Mouse (Mus musculus): ENCODE measurements at regions not wholly inside any gene's neighbourhood (a gene's known extent, or its start where the extent isn't known, plus 50 kb on each side); places are given as distances from the start of the nearest gene placed in this dataset.
"Not testable (repeated sequence)": the region's sequence is repeated elsewhere in the genome, so short reads cannot be mapped to it uniquely, and the experiment has no call there.

DNA sequence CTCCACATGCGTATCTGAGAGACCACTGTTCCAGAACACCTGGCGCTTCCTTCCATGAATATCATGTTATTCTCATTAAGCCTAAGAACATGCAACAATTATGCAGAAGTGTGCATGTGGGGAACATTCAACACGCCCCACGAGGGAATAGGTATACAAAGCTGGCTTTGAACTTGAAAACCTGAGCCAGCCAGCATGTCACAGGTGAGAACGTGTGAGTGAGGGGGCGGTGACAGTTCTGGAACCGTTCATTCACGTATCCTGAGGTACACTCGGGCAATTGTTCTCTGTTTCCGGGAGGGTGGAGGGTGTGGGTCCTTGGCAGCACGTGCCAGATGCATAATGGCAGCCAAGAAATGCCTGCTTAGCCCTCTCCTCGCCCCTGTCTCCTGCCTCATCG lies 88.4 kb upstream of the Gmds start:
- ATAC-seq (ENCODE audit: low FRiP score, low read depth): no peak
- H3K27me3 ChIP-seq: no peaks in the 10 kb centered on the region
- H3K4me2 ChIP-seq (replicated peaks): no peak overlapping the region
- no peak overlapping the region for H3K27ac ChIP-seq (replicated peaks)
- H3K9ac ChIP-seq (replicated peaks): no peak overlapping the region
- H3K4me1 ChIP-seq: no peaks in the 10 kb centered on the region
- WGBS: 89% methylated on average over 13 of the region's 13 CpGs
- no peak overlapping the region for H3K4me3 ChIP-seq
- H3K9me3 ChIP-seq: no peaks in the 10 kb centered on the region
- H3K36me3 ChIP-seq: no peaks in the 10 kb centered on the region

DNA sequence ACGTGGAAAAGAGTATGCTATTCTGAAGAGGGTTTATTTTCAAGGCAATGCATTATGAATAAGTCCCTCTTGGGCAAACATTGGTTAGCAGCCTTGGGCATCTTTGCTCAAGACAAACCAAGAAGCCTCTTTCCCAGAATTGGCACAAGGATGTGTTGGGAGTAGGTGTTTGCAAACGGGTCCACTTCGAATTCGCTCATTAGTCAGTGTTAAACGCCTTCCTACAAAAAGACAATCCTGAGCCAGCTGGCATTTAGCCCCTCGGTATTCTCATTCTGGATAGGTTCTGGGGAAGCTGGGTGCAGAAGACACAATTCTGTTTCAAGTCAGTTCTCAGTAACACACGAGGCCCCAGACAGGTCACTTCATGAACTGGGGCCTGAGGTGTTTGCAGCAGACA lies 87.7 kb upstream of the Gmds start:
- no peaks in the 10 kb centered on the region for H3K27me3 ChIP-seq
- 79% methylated on average over 7 of the region's 7 CpGs for WGBS
- no peak for ATAC-seq (ENCODE audit: low FRiP score, low read depth)
- H3K9me3 ChIP-seq: no peaks in the 10 kb centered on the region
- H3K4me2 ChIP-seq (replicated peaks): no peak overlapping the region
- H3K36me3 ChIP-seq: no peaks in the 10 kb centered on the region
- no peak overlapping the region for H3K4me3 ChIP-seq
- no peak overlapping the region for H3K27ac ChIP-seq (replicated peaks)
- no peaks in the 10 kb centered on the region for H3K4me1 ChIP-seq
- no peak overlapping the region for H3K9ac ChIP-seq (replicated peaks)

DNA sequence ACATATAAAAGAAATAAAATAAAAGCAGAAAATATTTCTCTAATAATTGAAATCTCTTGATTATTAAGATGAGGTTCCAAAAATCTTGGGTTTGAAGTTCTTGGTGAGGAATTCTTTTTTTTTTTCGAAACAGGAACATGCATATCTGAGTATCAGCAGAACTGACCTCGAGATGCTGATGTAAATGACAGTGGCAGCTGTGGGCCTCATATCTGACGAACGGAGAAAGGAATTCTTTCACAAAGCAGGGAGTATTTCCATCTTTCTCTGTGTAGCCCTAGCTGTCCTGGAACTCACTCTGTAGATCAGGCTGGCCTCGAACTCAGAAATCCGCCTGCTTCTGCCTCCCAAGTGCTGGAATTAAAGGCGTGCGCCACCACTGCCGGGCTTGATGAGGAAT lies 86.0 kb upstream of the Gmds start:
- H3K9me3 ChIP-seq; H3K9ac ChIP-seq (replicated peaks); H3K4me3 ChIP-seq; H3K27me3 ChIP-seq; ATAC-seq (ENCODE audit: low FRiP score, low read depth); H3K4me1 ChIP-seq; H3K27ac ChIP-seq (replicated peaks); H3K36me3 ChIP-seq; H3K4me2 ChIP-seq (replicated peaks): not testable (repeated sequence)
- WGBS: 86% methylated on average over 9 of the region's 9 CpGs

DNA sequence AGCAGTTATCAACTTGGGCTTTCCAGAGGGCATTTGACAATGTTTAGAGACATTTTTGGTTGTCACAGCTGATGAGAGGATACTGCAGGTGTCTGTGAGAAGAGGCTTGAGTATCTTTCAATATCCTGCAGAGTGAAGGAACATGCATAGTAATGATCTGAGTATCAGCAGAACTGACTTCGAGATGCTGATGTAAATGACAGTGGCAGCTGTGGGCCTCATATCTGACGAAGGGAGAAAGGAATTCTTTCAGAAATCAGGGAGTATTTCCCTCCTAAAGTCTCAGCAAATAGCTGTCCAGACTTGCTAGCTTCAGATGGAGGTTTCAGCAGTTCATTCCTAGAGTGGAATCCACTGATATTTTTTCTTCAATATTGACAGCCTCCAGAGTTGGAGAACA lies 83.9 kb upstream of the Gmds start:
- Histone ChIP-seq H3K4me3 (no peak overlapping the region), H3K27ac (replicated peaks) (no peak overlapping the region), H3K27me3 (no peaks in the 10 kb centered on the region), H3K36me3 (no peaks in the 10 kb centered on the region), H3K4me2 (replicated peaks) (no peak overlapping the region), H3K9ac (replicated peaks) (no peak overlapping the region), H3K9me3 (no peaks in the 10 kb centered on the region), H3K4me1 (no peaks in the 10 kb centered on the region)
- WGBS: 76% methylated on average over 2 of the region's 2 CpGs
- ATAC-seq (ENCODE audit: low FRiP score, low read depth): no peak

DNA sequence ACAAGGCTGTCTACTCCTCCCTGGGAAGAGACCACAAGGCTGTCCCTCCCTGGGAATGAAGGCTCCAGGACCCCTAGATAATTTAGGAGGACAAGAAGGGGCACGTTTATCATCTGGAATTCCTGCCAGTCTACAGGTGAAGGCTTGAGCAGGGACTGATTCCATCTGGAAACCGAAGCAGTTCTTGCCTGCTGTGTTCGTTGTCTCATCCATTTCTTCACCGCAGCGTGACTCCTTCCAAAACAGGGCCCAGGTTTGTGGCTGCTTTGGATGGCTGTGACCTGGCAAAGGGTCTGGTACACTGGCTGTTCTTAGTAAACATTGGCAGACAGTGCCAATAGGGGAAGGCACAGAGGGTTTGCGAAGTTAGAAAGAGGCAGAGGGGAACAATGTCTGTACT lies 80.8 kb upstream of the Gmds start:
- ATAC-seq (ENCODE audit: low FRiP score, low read depth): no peak
- Histone ChIP-seq H3K9ac (replicated peaks) (no peak overlapping the region), H3K4me1 (no peaks in the 10 kb centered on the region), H3K36me3 (no peaks in the 10 kb centered on the region), H3K27me3 (no peaks in the 10 kb centered on the region), H3K9me3 (no peaks in the 10 kb centered on the region), H3K4me3 (no peak overlapping the region), H3K4me2 (replicated peaks) (no peak overlapping the region), H3K27ac (replicated peaks) (no peak overlapping the region)
- 85% methylated on average over 6 of the region's 6 CpGs for WGBS

DNA sequence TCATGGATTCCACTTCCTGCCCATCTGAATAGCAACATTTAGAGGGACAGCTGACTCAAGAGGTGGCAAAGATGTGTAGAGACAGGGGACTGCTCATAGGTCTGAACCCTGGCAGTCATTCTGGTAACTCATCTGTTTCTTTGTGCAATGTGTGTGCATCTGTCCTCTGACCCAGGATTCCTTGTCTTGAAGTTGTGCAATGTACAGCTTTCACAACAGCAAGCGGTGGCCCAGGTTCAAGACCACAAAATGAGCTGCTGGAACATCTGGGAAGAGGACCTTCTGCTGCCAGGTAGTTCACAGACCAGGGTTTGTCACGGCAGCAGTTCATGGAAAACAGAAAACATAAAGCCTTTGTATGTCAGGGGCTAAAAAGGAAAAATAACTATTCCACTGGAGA lies 80.1 kb upstream of the Gmds start:
- 91% methylated on average over 2 of the region's 2 CpGs for WGBS
- ATAC-seq (ENCODE audit: low FRiP score, low read depth): no peak

DNA sequence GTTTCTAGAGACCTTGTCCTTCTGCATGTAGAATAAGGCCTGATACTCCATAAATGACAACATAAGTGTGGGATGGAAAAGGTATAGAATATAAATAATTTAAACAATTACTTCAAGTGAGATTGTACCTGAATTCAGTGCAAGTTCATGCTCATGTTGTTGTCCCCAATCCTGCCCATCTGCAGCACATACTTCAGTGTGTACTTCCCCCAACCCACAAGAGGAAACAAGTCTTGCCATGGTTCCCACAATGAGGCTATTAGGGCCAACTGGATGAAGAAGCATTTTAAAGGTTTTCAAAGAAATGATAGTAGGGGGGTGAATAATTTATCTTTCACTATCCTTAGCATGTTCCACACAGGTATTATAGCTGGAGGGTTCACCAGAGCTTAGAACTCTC lies 79.4 kb upstream of the Gmds start:
- Histone ChIP-seq H3K27me3 (no peaks in the 10 kb centered on the region), H3K4me1 (no peaks in the 10 kb centered on the region), H3K27ac (replicated peaks) (no peak overlapping the region), H3K4me3 (no peak overlapping the region), H3K9ac (replicated peaks) (no peak overlapping the region), H3K36me3 (no peaks in the 10 kb centered on the region), H3K4me2 (replicated peaks) (no peak overlapping the region), H3K9me3 (no peaks in the 10 kb centered on the region)
- ATAC-seq (ENCODE audit: low FRiP score, low read depth): no peak

More for the DNA sequence above, 80.1 kb upstream of the Gmds start:
- Histone ChIP-seq H3K27ac (replicated peaks) (no peak overlapping the region), H3K4me3 (no peak overlapping the region), H3K9me3 (no peaks in the 10 kb centered on the region), H3K36me3 (no peaks in the 10 kb centered on the region), H3K4me1 (no peaks in the 10 kb centered on the region), H3K4me2 (replicated peaks) (no peak overlapping the region), H3K9ac (replicated peaks) (no peak overlapping the region), H3K27me3 (no peaks in the 10 kb centered on the region)

DNA sequence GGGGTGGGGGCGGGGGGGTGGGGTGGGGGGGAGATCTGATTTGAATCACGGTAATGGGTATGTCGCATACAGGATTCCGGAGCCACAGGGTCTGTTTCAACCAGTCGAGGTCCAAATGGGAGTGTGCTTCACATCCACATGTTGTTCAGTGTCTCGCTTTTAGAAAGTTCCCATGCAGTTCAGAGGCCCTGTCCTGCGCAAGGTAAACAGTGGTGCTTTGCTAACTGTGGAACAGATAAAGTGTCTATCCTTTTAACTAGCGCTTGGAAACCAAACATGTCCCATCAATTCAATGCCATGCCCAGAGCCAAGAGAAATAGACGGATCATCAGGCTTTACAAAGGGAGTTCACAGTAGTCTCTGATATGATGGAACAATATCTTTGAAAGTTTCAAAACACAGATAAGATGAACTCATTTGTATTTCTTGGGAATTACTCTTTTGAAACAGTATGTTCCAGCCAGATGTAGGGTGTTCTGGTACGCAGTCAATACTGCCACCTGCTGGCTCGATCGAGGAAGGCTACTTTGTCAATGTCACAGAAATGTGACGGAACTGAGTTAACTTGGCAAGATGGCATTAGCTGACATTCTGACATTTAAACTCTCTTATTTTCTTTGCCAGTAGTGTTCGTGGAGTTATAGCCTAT lies 72.9 kb upstream of the Gmds start:
- no peaks in the 10 kb centered on the region for H3K9me3 ChIP-seq
- H3K9ac ChIP-seq (replicated peaks): no peak overlapping the region
- ATAC-seq (ENCODE audit: low FRiP score, low read depth): peak; percentile 52; the same call in 1 of the 2 replicates
- no peak overlapping the region for H3K4me2 ChIP-seq (replicated peaks)
- H3K27me3 ChIP-seq: no peaks in the 10 kb centered on the region
- no peak overlapping the region for H3K4me3 ChIP-seq
- H3K36me3 ChIP-seq: no peaks in the 10 kb centered on the region
- 54% methylated on average over 14 of the region's 14 CpGs for WGBS
- H3K4me1 ChIP-seq: no peaks in the 10 kb centered on the region
- H3K27ac ChIP-seq (replicated peaks): no peak overlapping the region

DNA sequence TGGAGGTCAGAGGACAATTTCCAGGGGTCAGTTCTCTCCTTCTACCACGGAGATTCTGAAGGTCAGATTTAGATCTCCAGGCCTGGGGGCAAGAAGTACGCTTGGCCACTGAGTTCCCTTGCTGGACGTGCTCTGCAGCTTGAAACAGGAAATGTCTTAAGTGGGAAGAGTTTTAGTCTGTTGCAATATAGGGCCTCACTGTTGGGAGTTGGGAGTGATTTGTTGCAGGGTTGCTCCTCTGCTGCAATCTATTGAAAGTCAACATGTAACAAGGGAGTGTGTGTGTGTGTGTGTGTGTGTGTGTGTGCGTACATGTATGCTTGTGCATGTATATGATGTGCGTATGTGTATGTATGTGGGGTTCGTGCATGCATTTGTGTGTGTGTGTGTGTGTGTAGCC lies 71.5 kb upstream of the Gmds start:
- no peak overlapping the region for H3K4me3 ChIP-seq
- H3K4me2 ChIP-seq (replicated peaks): no peak overlapping the region
- H3K27me3 ChIP-seq: no peaks in the 10 kb centered on the region
- H3K36me3 ChIP-seq: no peaks in the 10 kb centered on the region
- WGBS: 84% methylated on average over 6 of the region's 6 CpGs
- no peaks in the 10 kb centered on the region for H3K4me1 ChIP-seq
- no peak overlapping the region for H3K9ac ChIP-seq (replicated peaks)
- ATAC-seq (ENCODE audit: low FRiP score, low read depth): no peak
- H3K9me3 ChIP-seq: no peaks in the 10 kb centered on the region
- no peak overlapping the region for H3K27ac ChIP-seq (replicated peaks)

DNA sequence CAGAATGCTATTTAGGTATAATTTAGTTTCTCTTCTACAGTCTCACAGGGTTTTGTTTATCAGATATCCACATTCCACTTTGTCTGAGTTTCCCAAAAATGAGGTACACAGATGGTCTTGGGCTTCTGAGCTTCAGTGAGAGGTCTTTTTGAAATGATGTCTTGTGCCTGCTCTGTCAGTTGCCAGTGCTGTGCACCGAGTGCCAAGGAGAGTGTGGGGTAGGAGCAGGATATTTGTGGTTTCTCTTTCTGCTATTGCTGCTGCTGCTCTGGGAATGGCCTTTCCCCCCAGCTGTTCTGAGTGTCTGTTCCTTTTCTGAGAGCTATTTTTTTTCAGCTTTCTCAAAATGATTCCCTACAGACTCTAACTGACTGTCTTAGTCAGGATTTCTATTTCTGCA lies 60.1 kb upstream of the Gmds start:
- Histone ChIP-seq H3K9ac (replicated peaks) (no peak overlapping the region), H3K4me1 (no peaks in the 10 kb centered on the region), H3K4me2 (replicated peaks) (no peak overlapping the region), H3K27ac (replicated peaks) (no peak overlapping the region), H3K4me3 (no peak overlapping the region), H3K36me3 (no peaks in the 10 kb centered on the region), H3K27me3 (no peaks in the 10 kb centered on the region), H3K9me3 (no peaks in the 10 kb centered on the region)
- no peak for ATAC-seq (ENCODE audit: low FRiP score, low read depth)
- 69% methylated on average over 1 of the region's 1 CpGs for WGBS
